Mouse (Mus musculus): ENCODE data around the gene Zfp446.
A peak's percentile ranks its signal among the peaks of the same experiment; 100 is the strongest.

The Zfp446 gene

DNA sequence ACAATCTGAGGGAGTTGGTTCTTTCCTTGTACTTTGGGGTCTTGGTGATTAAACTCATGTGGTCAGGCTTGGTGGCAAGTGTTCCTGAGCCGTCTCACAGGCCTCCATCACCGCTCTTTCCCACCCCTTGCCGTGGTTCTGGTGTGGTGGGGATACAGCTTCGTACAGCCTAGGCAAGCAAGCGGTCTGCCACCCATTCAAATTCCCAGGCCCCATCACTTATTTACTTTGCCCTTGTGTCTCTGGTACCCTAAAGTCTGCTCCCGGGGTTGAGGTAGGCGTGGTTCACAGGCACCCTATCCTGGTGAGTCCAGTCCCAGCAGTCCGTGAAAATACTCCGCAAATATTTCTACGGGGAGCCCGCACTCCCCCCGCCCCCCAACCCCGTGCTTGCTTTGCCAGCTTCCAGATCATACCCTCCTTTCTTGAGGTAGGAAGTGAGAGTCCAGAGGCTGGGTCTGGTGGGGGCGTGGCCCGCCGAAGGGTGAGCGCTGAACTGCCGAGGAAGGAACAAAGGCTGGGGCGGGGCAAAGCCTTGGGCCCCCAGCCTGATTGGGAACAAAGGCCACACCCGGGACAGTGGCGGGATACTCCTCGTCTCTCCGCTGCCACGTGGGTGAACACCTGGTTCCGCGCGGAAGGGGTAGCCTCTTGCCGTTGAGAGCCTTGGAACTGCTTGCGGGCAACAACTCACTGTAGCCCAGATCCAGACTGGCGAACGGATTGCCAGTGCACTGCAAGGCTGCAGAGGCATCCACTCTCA is 45.3 kb downstream of the Zfp446 start:
- no peak for DNase-seq (ENCODE audit: extremely low read depth, insufficient read length, low spot score)

DNA sequence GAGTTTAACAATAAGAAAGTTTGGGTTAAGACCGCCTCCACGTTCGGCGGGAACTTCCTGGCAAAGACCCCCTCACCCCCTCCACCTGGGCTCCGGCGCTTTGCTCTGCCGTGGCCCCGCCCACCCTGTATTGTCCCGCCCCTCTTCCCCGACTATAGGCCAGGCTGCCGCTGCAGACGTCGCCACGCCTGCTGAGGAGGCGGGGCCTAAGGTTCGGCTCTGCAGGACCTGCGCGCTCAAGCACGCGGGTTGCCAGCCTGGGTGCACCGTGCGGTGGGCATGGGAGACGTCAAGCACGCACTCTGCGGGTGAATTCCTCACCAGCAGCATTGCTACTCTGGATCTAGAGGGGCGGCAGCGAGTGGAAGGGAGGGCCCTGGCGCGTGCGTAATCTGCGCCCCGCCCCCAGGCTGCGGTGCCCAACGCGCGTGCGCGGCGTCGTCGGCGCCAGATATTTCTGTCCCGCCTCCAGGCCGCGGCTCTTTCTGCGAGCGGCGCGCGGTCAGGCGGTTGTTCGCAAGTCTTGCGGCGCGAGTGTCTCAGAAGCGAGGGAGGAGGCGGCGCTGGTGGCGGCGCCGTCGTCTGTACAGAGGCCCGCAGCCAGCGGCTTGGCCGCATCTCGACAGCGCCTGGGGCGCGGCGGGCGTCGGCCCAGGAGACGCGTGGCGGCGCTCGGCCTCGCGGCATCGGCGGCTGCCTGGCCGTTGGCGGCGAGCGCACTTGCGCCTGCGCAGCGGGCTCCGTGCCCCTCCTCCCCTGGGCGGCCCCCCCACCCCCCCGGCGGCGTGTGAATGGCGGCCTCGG is 46.5 kb downstream of the Zfp446 start:
- peak; percentile 93 for DNase-seq (ENCODE audit: extremely low read depth, insufficient read length, low spot score)

DNA sequence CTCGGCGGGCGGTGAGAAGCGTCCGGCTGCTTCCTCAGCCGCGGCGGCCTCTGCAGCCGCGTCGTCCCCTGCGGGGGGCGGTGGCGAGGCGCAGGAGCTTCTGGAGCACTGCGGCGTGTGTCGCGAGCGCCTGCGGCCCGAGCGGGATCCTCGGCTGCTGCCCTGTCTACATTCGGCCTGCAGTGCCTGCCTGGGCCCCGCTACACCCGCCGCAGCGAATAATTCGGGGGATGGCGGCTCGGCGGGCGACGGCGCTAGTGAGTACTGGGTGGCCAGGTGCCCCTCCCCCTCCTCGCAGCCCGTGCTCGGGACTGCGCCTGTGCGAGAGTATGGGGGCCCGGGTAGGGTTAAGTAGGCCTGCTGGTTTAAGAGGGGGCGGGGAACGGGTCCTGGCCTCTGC is 47.2 kb downstream of the Zfp446 start:
- DNase-seq (ENCODE audit: extremely low read depth, insufficient read length, low spot score): peak; percentile 77

DNA sequence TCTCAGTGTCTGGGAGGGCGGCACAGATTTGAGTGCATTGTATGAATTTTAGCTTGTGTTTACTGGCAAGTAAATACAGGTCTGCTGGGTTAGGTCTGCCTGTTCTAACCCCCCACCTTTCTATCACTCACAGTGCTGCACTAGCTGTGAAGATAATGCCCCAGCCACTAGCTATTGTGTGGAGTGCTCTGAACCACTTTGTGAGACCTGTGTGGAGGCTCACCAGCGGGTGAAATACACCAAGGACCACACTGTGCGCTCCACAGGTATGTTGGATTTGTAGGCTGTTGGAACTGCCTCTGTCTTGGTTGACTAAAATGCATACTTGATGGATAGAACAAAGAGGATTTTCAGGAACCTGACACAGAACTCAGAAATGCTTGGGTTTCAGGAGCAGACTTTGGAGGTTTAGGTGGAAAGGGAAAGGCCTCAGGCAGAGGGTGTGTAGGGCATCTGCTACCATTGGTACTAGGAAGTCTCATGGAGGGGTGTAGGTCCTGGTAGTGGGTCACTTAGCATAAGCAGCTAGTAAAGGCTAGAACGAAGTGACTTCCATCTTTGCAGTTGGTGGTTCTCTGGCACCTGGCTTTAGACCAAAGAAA is 48.0 kb downstream of the Zfp446 start:
- no peak for DNase-seq (ENCODE audit: extremely low read depth, insufficient read length, low spot score)

DNA sequence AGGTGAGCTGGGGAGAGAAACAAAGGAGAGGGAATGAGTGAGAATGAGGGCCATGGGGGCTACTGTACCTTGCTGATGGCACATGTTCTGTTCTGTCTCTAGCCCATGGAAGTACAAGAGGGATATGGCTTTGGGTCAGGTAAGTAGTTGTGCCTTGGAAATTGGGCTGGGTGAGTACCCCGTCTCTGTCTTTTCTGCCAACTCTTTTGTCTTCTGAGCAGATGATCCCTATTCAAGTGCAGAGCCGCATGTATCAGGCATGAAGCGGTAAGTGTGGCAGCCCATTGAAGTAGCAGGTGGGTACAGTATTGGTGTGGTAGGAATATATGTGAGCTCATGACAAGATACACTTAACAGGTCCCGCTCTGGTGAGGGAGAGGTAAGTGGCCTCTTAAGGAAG is 51.3 kb downstream of the Zfp446 start:
- no peak for DNase-seq (ENCODE audit: extremely low read depth, insufficient read length, low spot score)

DNA sequence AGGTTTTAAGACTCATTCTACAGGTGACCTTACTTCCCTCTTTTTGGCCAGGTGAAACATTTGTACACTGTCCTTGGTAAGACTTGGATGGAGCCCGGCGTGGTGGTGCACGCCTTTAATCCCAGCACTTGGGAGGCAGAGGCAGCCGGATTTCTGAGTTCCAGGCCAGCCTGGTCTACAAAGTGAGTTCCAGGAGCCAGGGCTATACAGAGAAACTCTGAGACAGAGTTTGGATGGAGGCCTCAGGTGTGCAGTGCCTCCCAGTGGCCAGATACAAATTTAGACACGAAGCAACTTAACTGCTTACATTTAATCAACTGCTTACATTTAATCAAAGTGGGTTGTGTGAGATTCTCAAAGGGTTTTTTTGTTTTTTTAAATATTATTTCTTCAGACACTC is 53.4 kb downstream of the Zfp446 start:
- DNase-seq (ENCODE audit: extremely low read depth, insufficient read length, low spot score): no peak

DNA sequence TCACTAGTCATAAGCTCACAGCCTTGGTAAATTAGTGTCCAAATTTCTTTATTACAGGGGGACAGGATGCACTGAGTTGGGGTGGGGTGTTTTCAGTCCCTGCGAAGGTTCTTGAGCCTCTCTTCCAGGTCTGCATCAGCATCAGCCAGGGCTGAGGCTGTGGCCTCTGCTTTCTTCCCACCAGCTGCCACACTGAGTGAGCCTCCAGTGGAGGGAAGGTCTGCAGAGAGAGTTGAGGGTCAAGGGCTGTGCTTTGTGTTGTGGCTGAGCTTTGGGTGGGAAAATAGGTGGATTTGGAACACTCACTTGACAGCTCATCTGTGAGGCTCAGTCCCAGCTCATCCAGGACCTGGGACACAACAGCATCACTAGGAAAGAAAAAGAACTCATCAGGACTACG is 54.3 kb downstream of the Zfp446 start:
- no peak for DNase-seq (ENCODE audit: extremely low read depth, insufficient read length, low spot score)

DNA sequence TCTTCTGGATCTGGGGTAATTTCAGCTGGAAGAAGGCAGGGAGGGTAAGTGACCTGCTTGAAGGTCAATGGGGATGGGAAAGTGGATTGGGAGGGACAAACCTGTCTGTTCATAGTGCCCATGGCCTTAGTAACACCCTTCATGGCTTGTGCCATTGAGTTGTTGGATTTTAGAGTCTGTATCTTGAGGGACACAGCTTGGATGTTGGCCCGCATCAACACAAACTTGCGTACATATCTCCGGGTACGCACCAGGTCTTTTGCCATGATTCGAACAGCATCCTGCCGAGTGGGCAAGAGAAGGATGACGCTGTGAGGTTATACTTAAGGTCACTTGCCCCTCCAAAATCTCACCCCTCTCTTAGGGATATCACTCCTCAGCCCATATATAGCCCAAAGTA is 54.9 kb downstream of the Zfp446 start:
- DNase-seq (ENCODE audit: extremely low read depth, insufficient read length, low spot score): no peak

DNA sequence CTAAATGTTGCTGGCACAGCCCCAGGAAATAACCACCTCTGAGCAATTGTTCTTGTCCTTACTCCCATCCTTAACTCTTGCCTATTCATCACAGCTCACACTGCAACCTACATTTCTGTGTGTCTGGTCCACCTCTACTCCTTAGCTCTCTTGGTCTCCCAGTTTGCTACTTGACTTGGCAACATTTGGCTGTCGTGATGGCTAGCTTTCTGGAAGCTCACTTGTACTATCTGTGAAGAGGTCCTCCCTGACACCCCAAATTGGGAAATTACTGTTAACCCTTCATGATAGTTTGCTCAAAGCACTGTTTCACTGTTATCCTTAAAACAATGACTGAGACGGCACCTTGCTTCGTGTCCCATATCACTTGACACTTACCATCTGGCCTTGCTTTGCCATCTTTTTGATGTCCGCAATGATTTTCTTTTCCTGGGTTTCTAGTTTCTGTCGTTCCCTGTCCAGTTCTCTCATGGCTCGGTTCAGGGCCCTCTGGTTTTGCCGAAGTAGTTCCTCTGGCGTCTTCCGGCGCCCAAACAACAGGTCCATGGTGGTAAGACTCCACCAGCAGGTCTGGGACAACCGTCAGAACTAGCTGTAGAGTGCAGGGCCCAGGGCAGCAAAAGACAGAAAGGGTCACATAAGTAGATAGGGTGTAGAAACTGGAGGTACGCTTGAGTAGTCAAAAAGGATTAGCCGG is 56.0 kb downstream of the Zfp446 start:
- DNase-seq (ENCODE audit: extremely low read depth, insufficient read length, low spot score): no peak

DNA sequence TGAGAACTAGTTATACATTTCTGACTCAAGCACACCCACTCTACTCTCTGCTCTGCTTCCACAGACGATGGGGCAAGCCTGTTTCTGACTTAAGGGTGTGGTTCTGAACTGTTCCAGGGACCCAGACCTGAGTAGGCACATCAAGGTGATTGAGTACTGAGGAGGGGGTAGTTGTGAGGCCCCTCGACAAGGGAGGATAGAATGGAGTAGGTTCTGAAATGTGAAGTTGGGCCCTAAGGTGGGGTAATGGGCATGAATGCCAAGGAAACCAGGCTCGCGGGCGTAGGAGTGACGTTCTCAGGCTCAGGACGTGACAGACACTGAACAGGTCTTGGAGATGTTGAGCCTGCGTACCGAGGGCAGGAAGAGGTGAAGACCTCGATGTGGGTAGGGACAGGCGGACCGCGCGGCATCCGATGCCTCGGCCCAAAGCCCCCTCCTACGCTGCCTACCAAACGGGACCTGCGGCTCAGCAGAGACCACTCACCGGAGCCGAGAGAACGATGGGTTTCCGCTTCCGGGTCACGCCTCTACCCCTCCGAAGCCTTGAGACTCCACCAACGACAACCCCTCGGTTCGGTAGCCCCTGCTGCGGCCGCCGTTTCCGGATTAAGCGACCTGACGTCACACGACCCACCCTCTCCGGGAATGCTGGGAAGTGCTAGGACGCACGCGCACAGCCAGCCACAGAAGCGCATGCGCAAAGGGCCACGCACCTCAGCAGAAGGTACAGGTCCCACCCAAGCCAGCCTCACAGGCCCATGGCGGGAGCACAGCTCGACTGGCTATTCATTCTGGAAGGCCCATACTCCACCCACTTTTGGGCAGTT is 56.7 kb downstream of the Zfp446 start, which contains the start of gene Chmp2a:
Gene Chmp2a, minus strand, starts transcription at position 660 of the 830 bp plus-strand sequence.
- DNase-seq (ENCODE audit: extremely low read depth, insufficient read length, low spot score): peak; percentile 95

Measured in 3134 (cell line).